ENCODE assay signal across 9 mouse cellular contexts in the genomic region with DNA sequence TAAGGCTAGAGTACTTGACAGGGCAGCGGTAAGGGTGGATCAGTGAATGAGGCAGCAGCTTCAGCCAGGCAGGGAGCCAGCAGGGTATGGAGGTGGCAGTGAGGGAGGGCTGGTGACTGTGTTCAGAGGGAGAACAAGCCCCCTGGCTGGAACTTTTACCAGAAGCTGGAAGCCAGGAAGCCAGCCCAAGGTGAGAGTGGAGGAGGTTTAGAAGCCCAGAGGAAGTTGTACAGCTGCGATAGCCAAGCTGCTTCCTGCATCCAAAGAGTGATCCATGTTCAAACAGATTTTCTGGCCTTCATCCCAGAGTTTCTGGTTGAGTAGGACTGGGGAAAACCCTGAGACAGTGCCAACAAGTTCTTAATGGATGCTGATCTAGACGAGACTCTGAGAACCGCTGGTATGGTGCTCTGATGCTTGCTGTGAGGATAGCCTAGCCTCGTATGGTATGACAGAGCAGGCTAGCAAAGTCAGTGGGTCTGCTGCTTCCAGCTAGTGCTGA.
DNase-seq lines count a peak whose midpoint lies in the region; ATAC-seq and TF ChIP-seq lines count a peak whose summit lies in the region.
"Had no signal": no experiment of that assay in that cellular context is flagged by ENCODE, and none has a peak within 500 bp of the region (broad histone marks: within the 10 kb centered on the region; RNA-seq: fewer than 3 reads in every experiment).

No protein-coding gene starts in this region.

- H3K4me3 ChIP-seq in heart, embryonic 11.5 days (ENCODE audit: low read depth, low read length), result no peak overlapping the region
- H3K4me3 ChIP-seq in kidney, postnatal 0 days (replicated peaks; ENCODE audit: low read depth, low read length), result no peak overlapping the region
- H3K4me3 ChIP-seq: neural tube, embryonic 12.5 days had no signal

- no peak for ATAC-seq in heart, embryonic 11.5 days (replicated peaks; ENCODE audit: insufficient number of reproducible peaks, low FRiP score, low TSS enrichment)
- no peak; the same call in 1 of the 2 replicates for ATAC-seq in kidney, postnatal 0 days (replicated peaks; ENCODE audit: low FRiP score, low read depth)

- H3K4me1 ChIP-seq in heart, embryonic 11.5 days (ENCODE audit: control insufficient read depth, insufficient read depth, low read length), result peaks cover 5% of the 10 kb centered on the region; the same call in 1 of the 2 replicates
- peaks cover 4% of the 10 kb centered on the region; the same call in 1 of the 2 replicates for H3K4me1 ChIP-seq in kidney, postnatal 0 days (replicated peaks; ENCODE audit: insufficient read depth, low read length)
- H3K4me1 ChIP-seq: neural tube, embryonic 12.5 days had no signal

- H3K36me3 ChIP-seq in heart, embryonic 11.5 days (ENCODE audit: control insufficient read depth, insufficient read depth, low read length), result no peaks in the 10 kb centered on the region
- H3K36me3 ChIP-seq in kidney, postnatal 0 days (ENCODE audit: insufficient read depth, low read length), result no peaks in the 10 kb centered on the region
- H3K36me3 ChIP-seq: neural tube, embryonic 12.5 days had no signal

- no peaks in the 10 kb centered on the region for H3K9me3 ChIP-seq in heart, embryonic 11.5 days (replicated peaks; ENCODE audit: control insufficient read depth, low read length)
- no peaks in the 10 kb centered on the region for H3K9me3 ChIP-seq in kidney, postnatal 0 days (replicated peaks; ENCODE audit: low read length)
- H3K9me3 ChIP-seq: neural tube, embryonic 12.5 days had no signal

- no peak overlapping the region for H3K4me2 ChIP-seq in heart, embryonic 11.5 days
- no peak overlapping the region for H3K4me2 ChIP-seq in kidney, postnatal 0 days (ENCODE audit: low read length)
- H3K4me2 ChIP-seq: neural tube, embryonic 12.5 days had no signal

- H3K27ac ChIP-seq in heart, embryonic 11.5 days (ENCODE audit: low read depth, low read length), result peak overlapping the region; percentile 60; the same call in 1 of the 2 replicates
- peak overlapping the region; percentile 50; the same call in 1 of the 2 replicates for H3K27ac ChIP-seq in kidney, postnatal 0 days
- H3K27ac ChIP-seq: neural tube, embryonic 12.5 days had no signal

- H3K27me3 ChIP-seq in heart, embryonic 11.5 days (ENCODE audit: control insufficient read depth, insufficient read depth, low read length), result no peaks in the 10 kb centered on the region
- H3K27me3 ChIP-seq in kidney, postnatal 0 days (ENCODE audit: insufficient read depth, low read length), result no peaks in the 10 kb centered on the region
- H3K27me3 ChIP-seq: neural tube, embryonic 12.5 days had no signal

- H3K9ac ChIP-seq in heart, embryonic 11.5 days (ENCODE audit: low read depth, low read length), result no peak overlapping the region
- H3K9ac ChIP-seq in kidney, postnatal 0 days (ENCODE audit: low read depth, low read length), result no peak overlapping the region
- H3K9ac ChIP-seq: neural tube, embryonic 12.5 days had no signal

- no peak for TF ChIP-seq CTCF in kidney, postnatal 0 days (IDR thresholded peaks at IDR 0.05; ENCODE audit: low read depth)

- 78% methylated on average over 5 of the region's 5 CpGs for WGBS in heart, embryonic 11.5 days (ENCODE audit: insufficient replicate concordance)
- 28% methylated on average over 5 of the region's 5 CpGs for WGBS in kidney, postnatal 0 days

- peak; percentile 35 to 84 for DNase-seq in frontal cortex, adult 2 months (ENCODE audit: extremely low spot score in 1 of 2, low spot score in 1 of 2)
- DNase-seq in frontal cortex, postnatal 10 days (ENCODE audit: low spot score in 2 of 2), result no peak
- DNase-seq in adrenal gland, postnatal 14 days, result peak; percentile 55
- DNase-seq in kidney, postnatal 0 days (ENCODE audit: low spot score), result peak; percentile 93
- DNase-seq in lung, postnatal 25 days (ENCODE audit: low spot score), result peak; percentile 72
- DNase-seq in thymus, postnatal 36 days, result no peak
- DNase-seq in cerebellum, adult 9-11 months, result no peak

Comparison
In these comparisons a context has a peak if more than half of its experiments do, and no peak if none do; other contexts are left out.
1. DNase-seq: peak in frontal cortex, adult 2 months (2 of 2), adrenal gland, postnatal 14 days (single experiment), kidney, postnatal 0 days (single experiment) and lung, postnatal 25 days (single experiment); none in frontal cortex, postnatal 10 days (0 of 2), thymus, postnatal 36 days (0 of 2) and cerebellum, adult 9-11 months (single experiment).